Mouse (Mus musculus) T-cell, adult 2 months (primary cell): Measurements from ENCODE around the gene Slc47a2.
A peak's percentile ranks its signal among the peaks of the same experiment; 100 is the strongest.

ENCODE experiments used
- DNase-seq: peaks from one replicate; pipeline ENCODE4 v3.0.0; 2022; ENCODE audit warnings: low spot score

The Slc47a2 gene

GRCm38 (mm10) chr11:61342505-61343420 is at the start of gene Slc47a2:
TSS of gene Slc47a2 (minus strand) at chr11:61342860.
- DNase-seq = no peak

DNA sequence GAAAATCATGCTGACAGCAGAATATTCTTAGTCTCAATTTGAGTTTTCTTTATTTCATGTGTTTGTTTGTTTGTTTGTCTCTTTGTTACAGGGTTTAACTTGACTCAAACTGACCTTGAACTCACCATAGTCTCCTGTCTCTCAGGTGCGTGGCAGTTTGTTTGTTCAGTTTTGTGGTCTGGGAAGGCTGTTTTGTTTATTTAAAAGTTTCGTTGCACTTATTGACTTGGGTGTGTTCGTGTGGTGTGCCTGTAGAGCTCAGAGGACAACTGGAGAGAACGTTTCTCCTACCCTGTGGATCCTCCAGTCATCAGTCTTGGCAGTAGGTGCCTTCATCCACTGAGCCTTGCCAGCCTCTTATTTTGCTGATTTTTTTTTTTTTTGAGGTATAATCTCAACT is 46.3 kb upstream of the Slc47a2 start:
- DNase-seq = no peak

DNA sequence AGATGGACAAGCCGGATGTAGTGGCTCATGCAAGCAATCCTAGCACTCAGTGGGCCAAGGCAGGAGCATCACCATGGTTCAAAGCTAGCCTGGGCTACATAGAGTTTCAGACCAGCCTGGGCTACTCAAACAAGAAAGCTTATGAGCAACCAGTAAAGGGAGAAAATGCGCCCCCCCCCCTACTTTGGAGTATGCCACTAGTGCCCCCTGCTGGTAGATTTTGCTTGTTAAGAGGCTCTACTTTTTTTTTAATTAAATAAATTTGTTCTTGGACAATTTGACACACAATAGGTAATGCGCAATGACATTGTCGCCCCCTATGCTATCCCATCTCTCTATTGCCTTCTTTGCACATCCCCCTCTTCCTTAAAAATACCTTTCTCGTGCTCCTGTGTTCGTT is 45.4 kb upstream of the Slc47a2 start:
- DNase-seq = peak; percentile 10

DNA sequence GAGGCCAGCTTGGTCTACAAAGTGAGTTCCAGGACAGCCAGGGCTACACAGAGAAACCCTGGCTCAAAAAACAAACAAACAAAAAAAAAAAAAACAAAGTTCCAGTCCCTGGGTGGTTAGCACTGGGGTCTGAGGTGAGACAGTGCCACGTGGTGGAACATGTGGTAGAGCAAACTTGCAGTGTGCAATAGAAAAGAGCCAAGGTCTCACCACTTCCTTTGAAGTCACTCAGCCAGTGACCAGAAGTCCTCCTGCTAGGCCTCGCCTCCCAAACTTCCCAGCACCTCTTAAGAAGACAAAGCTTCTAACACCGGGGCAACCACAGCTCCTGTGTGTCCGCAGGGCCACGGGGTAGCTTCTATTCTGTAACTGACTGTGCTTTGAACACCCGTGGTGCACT is 44.6 kb upstream of the Slc47a2 start:
- DNase-seq = no peak

- no peak for DNase-seq
Observed at GRCm38 (mm10) chr11:61385725-61386124, 43.1 kb upstream of the Slc47a2 start.

- DNase-seq = no peak
Observed at GRCm38 (mm10) chr11:61381272-61381671, 38.6 kb upstream of the Slc47a2 start.

DNA sequence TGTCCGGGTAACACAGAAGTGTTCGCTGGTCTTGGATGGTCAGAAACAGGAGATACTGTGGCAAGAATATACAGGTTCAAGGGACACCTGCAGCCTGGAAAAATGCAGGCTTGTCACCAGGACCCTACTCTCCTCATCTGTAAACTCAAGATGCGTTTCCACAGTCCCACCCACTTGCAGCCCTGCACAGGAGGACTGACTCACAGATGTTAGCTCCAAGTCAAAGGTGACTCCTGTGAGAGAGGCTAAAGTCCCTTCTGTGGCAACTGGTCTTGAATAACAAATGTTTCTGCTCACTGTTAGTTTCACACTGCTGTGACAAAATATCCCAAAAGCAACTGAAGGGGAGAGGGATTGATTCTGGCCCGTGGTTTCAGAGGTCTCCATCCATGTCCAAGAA is 36.0 kb upstream of the Slc47a2 start:
- no peak for DNase-seq

- no peak for DNase-seq
Observed at GRCm38 (mm10) chr11:61377881-61378613, 35.4 kb upstream of the Slc47a2 start, which contains the start of gene Slc47a1. TSS of gene Slc47a1 (minus strand) at chr11:61378345.

DNA sequence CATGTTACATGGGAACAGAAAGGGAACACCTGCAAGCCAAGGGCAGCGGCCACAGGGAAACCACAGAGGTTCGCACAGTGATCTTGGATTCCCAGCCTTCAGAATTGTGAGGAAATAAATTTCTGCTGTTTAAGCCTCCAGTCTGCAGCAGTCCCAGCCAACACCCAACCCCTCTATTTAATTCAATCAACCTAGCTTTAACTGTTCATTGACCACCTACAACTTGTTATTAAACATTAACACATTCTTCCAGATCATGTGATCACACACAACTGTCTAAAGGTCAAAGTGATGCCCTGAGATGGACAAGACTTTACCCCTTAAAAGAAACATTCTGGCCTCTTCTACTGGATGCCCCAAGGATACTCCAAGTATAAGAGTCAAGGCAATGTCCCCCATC is 26.0 kb upstream of the Slc47a2 start:
- DNase-seq = no peak

GRCm38 (mm10) chr11:61366517-61367273 is 24.0 kb upstream of the Slc47a2 start:
- DNase-seq = no peak

DNA sequence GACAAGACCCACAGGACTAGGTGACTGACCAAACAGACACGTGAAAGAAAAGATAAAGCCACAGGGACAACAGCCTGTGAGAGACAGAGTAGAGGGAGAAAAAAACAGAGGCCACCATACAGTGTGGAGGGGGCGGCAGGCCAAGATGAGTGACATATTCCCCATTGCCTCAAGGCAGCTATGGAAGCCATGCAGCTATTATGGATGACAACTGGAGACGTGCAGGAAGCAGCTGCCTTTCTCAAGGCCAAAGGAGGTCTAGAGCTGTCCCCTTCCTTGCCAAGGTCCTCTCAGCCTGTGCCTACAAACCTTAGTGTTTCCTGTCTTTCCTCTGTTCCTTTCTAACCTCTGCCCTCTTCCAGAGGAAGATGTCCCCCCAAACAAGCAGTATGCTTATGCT is 23.3 kb upstream of the Slc47a2 start:
- no peak for DNase-seq

GRCm38 (mm10) chr11:61364096-61364495 is 21.4 kb upstream of the Slc47a2 start:
- DNase-seq = no peak

- DNase-seq = no peak
Observed at GRCm38 (mm10) chr11:61361515-61362190, 19.0 kb upstream of the Slc47a2 start.

DNA sequence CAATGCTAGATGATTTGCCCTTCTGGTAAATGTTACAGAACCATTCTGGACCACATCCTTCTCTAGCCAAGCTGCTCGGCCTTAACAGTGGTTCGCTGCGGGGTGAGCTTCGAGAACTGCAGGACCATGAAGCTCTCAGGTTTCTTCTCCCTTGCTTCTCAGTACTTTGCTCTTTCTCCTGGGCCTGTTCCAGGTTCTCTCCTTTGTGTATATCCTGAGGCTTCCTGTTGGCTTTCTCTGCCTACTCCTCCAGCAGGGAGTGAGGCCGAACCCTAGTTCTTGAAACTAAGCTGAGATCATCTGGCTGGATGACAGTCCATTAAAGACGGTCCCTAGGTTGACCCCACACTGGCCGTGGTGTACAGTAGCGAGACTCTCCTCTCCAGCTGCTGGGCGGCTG is 13.9 kb upstream of the Slc47a2 start:
- DNase-seq = no peak

DNA sequence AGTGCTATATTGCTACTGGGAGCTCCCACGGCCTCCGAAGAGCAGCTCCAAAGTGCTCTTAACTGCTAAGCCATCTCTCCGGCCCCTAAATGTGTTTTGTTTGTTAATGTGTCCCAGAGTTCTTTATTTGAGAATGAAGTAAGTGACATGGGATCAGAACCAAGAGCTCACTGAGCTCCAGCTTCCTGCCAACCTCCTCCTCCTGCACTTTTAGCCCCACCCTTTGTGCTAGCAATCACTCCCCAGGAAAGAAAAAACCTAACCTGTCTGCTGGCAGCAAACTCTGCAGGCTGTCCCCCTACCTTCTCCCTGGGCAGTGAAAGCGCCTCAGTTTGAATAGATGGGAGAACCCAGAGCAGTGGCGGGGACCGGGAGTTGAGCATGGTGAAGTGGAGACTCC is 13.5 kb upstream of the Slc47a2 start:
- no peak for DNase-seq

- DNase-seq = no peak
Observed at GRCm38 (mm10) chr11:61355351-61355750, 12.7 kb upstream of the Slc47a2 start.

- DNase-seq = no peak
Observed at GRCm38 (mm10) chr11:61354346-61354745, 11.7 kb upstream of the Slc47a2 start.

- no peak for DNase-seq
Observed at GRCm38 (mm10) chr11:61353038-61353437, 10.4 kb upstream of the Slc47a2 start.

- DNase-seq = no peak
Observed at GRCm38 (mm10) chr11:61352138-61352651, 9.5 kb upstream of the Slc47a2 start.

DNA sequence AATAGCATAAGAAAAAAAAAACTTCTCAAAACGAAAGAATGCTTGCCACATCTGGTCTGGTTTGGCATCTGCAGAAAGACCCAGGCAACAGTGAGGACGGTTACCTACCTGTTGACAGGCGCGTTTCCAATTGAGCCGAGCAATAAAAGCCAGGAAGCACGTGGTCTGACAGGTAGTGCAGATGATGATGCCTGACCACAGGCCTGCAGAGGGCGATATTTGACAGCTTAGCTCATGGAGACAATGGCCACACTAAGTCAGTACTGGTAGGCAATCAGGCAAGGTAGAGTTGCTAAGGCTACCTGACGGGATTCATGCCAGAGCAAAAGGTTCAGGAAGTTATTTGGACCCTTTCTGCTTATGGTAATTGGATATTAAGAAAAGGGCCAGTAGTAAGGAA is 6.7 kb upstream of the Slc47a2 start:
- DNase-seq = peak; percentile 81

DNA sequence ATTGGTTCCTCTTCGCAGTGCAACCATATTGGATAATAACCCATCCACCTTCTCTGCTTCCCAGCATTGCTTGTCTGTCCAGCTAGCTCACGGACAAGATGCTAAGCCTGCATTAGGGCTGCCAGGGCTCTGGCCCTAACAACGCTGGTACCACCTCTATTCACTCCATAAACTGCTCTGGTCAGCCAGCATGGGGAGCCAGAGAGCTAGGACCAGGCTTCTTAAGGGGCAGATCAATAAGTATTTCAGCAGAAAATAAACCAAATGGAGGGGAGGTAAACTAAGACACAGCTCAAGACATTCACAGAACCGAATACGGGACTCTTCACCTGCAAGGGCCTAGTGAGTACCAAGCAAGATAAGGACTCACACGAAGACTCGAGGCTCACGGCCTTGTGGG is 3.5 kb upstream of the Slc47a2 start:
- no peak for DNase-seq

DNA sequence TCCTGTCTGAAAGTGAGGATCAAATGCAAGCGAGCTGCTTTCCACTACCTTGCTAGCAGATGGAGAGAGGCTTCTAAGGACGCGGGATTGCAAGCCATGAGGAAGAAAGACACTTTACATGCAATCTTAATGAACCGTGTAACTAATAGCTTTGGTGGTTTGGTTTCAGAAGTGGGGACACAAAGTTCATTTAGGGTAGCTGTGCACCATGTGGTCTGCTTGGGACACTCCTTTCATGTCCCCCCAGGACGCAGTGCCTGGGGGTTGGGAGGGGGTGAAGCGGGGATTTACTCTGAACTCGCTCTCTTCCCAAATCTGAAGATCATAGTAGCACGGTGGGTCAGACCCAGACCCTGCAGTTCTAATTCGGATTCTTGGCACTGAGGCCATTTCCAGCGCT is 689 bp downstream of the Slc47a2 start:
- DNase-seq = no peak
